Mouse (Mus musculus) spleen, adult 18-20 months (tissue): ENCODE results near the gene Krt33a.

Source experiments
- DNase-seq, 2 experiments: peaks; one replicate each; pipeline ENCODE4 v3.0.0; 2022; ENCODE audit warnings: mixed read lengths in 2 of 2

The Krt33a gene

DNA sequence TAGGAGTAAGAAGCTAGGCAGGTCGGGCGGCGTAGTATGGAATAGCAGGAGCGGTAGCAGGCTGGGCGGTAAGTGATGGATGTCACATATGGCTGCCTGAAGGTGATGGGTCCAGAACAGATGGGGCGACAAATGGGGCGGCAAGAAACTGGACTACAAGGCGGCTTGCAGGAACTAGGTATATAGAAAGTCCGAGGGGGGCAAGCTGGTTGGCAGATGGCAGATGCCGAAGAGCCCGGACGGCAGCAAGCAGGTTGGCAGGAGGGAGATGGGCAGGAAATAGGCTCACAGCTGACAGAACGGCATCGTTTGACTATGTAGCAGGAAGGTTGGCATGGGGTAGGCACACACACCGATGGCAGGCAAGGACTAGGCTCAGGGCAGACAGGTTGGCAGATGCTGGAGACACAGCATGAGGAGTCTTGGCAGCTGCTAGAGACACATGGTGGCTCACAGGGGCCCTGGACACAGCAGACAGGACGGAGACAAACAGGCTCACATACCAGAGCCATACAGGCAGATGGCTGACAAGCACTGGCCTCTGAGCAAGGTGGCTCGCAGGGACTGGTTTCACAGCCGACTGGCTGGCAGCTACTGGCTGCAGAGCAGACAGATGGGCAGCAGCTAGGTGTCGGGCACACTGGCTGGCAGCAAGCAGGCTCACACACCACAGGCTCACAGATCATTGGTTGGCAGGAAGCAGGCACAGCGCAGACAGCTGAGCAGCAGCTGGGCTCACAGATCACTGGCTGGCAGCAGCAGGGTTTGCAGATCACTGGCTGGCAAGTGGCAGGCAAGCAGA lies 30.5 kb downstream of the Krt33a start:
- no peak for DNase-seq

DNA sequence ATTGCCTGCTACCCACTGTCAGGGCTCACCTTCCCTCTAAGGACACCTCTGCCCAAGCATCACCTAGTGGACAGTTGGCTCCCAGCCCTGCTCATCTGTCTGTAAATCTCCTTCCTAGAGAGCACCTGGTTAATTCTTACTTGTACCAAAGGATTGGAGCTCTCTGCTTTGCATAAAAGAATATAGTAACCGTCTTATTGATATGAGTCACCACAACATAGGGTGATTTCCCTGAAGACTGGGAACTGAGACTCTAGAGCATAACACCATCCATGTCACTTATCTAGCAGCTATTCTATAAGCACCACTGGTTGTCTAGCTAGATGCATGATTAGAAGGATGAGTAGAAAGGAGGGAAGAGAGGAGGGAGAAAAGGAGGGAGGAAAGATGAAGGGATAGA lies 32.6 kb downstream of the Krt33a start:
- DNase-seq = no peak

DNA sequence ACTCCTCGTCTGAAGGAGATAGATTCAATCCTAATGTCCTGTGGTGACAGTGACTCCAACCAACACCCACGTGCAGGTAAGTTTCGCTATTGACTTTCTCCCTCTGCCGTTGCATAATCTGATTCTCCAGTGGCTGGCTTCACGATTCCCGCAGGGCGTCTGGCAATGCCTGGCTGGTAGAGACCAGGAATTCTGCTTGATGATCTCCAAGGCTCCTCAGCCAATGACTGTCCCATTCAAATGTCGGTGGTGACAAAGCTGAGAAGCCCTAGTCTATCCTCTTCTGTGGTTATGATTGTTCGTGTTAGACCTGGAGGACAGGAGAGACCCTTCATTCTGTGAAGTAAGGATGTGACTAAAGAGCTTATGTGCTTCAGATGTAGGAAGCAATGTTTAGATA lies 33.3 kb downstream of the Krt33a start:
- DNase-seq = no peak

DNA sequence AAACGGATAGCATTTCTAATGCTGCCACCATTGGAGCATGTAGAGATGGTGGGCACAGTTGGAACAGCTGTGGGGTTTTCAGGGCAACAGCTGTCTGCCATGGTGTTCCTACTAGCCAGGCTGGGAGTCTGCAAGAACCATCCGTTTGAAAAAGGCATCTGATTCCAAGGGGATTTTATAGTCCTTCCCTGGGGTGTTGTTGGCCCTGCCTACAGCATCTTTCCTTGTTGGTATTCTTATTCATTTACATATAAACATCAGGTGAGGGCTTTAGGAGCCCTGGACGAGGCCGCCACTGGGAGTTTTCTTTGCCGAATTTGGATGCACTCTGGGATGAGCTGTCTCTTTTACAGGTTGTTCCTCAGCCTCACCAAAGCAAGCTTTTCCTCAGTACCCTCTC lies 37.1 kb downstream of the Krt33a start, which contains the start of gene Krtap29-1:
Krtap29-1 (minus strand) TSS at position 101 of the 400 bp plus-strand sequence.
- no peak for DNase-seq

DNA sequence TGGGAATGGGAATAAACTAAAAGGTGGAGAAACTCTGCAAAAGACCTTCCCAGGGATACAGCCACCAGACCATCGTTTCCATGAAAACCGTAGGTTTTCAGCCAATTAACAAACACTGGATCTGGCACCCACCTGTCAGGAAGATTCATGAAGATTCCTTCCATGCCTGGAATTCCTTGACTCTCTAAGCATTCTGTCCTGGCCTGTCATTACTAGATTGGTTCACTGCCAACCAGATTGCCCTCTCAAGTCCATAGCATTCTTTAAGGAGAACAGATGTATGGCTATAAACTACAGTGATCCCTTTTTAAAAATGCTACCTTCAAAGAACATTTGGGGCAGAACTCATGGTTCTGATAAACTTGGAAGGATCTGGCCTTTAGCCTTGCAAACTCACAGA lies 50.1 kb downstream of the Krt33a start:
- no peak for DNase-seq

DNA sequence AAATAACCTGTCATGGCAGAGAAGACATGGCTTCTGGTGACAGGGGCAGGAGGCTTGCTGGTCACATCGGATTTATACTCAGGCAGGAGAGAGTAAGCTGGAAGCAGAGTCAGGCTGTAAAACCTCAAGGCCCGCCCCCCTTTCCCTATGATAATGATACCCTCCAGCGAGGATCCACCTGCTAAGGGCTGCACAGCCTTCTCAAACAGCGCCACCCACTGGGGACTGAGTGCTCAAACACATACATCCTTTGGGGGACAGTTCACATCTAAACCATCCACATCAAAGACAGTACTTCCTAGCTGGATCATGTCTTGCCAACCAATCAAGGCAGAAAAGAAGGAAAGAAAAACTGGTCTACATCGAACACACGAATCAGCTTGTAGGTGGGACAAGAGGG lies 51.8 kb downstream of the Krt33a start:
- no peak for DNase-seq
